Mouse (Mus musculus): Measurements from ENCODE around the gene Ubtd2.

The Ubtd2 gene

GRCm38 (mm10) chr11:32563660-32564059 lies 108.5 kb downstream of the Ubtd2 start:
- no peak for DNase-seq (ENCODE audit: low spot score in 2 of 2)

DNA sequence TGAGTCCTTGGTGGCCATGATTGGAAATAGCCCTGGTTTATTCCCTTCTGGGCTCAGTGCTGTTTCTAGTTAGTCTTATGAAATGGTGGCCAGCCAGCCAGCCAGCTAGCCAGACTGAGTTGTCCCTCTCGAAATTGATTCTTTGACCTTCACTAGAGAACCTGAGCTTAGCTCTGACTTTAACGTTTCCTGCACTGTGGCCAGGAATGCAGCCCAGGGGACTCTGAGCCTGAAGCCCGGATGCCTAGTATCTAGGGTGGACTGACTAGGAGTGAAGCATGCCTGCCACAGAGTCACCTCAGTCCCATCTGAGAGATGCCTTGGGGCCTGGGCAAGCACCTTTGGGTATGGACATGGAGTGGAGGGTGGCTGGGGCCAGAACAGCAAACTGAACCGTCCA lies 109.5 kb downstream of the Ubtd2 start:
- DNase-seq (ENCODE audit: low spot score in 2 of 2) = no peak

DNA sequence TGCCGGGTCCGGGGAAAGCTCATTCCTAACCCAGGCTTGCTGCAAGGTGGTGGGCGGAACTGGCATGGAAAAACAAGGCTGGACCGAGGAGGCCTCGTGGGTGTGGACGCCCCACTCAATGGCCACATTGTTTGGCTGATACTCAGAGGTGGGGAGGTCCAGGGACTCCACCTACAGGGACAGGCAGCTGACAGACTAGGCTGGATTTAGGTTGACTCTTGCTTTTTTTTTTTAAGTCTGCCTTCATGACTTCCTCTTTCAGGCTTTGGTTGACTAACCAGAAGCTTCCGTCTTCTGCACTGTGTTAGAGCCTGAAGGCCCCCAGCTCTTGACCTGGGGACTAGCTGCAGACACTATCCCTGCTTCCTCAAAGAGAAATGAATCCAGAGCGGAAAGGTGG lies 109.9 kb downstream of the Ubtd2 start:
- no peak for DNase-seq (ENCODE audit: low spot score in 2 of 2)

- no peak for DNase-seq (ENCODE audit: low spot score in 2 of 2)
Measured at GRCm38 (mm10) chr11:32566184-32566583, 111.0 kb downstream of the Ubtd2 start.

Measured in urinary bladder, adult 18-20 months (tissue).